ENCODE assay signal across 27 mouse cellular contexts in the genomic region with DNA sequence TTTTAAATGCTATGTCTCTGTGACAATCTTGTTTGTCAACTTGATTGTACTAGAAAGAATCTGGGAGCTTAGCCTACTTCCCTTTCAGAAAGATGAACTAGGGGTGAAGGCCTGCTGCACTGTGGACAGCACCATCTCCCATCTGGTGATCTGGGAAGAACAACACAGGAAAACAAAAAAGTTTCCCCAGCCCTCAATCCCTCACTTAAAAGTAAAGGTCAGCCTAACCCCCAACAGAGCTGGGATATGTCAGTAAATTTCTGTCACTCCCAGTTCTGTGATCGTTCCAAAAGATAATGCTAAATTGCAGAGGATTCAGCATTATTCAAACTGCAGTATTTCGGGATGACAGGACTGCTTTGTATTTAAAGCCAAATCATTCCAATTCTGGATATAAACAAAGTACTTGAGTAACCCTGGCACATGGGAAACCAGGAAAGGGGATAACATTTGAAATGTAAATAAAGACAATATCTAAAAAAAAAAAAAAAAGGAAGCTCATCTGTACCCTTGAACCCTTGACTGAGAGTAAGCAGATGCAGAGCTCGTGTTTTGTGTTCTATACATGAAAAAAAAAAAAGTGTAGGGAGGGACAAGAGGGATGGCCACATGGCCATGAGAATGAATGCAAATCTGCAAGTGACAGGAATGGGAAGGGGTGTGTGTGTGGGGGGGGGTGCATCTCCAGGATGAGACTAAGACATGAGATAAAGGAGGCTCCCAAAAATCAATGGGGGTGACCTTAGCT.
DNase-seq lines count a peak whose midpoint lies in the region; ATAC-seq and TF ChIP-seq lines count a peak whose summit lies in the region.
"Had no signal": no experiment of that assay in that cellular context is flagged by ENCODE, and none has a peak within 500 bp of the region (broad histone marks: within the 10 kb centered on the region; RNA-seq: fewer than 3 reads in every experiment).

No protein-coding gene starts in this region.

- H3K27me3 ChIP-seq in cerebellum, adult 2 months (ENCODE audit: control insufficient read depth, insufficient read depth, low read length): no peaks in the 10 kb centered on the region
- no peaks in the 10 kb centered on the region for H3K27me3 ChIP-seq in liver, embryonic 12.5 days (replicated peaks)
- H3K27me3 ChIP-seq: heart, embryonic 15.5 days; limb, embryonic 13.5 days; midbrain, embryonic 12.5 days; neural tube, embryonic 12.5 days; Patski had no signal

- no peak overlapping the region for H3K9ac ChIP-seq in liver, embryonic 12.5 days
- H3K9ac ChIP-seq: heart, embryonic 15.5 days; limb, embryonic 13.5 days; midbrain, embryonic 12.5 days; neural tube, embryonic 12.5 days had no signal

- no peak for ATAC-seq in liver, embryonic 12.5 days
- ATAC-seq: forebrain, embryonic 16.5 days; hindbrain, embryonic 16.5 days; Patski had no signal

- no peaks in the 10 kb centered on the region for H3K79me2 ChIP-seq in macrophage (ENCODE audit: inconsistent target)

- H3K27ac ChIP-seq in cerebellum, adult 2 months (ENCODE audit: insufficient read depth, low read length): peak overlapping the region; percentile 11; the same call in 1 of the 2 replicates
- peak overlapping the region; percentile 84 for H3K27ac ChIP-seq in liver, embryonic 12.5 days
- peak overlapping the region; percentile 81 for H3K27ac ChIP-seq in bone marrow macrophage, adult 2 months (ENCODE audit: insufficient read depth, low read depth, low read length)
- peak overlapping the region; percentile 72 for H3K27ac ChIP-seq in macrophage
- H3K27ac ChIP-seq: gastrocnemius, adult 2 months; heart, embryonic 15.5 days; left cerebral cortex, adult 2 months; limb, embryonic 13.5 days; midbrain, embryonic 12.5 days; neural tube, embryonic 12.5 days had no signal

- H3K9me3 ChIP-seq in liver, embryonic 12.5 days (replicated peaks): no peaks in the 10 kb centered on the region
- H3K9me3 ChIP-seq: G1E; heart, embryonic 15.5 days; limb, embryonic 13.5 days; midbrain, embryonic 12.5 days; neural tube, embryonic 12.5 days had no signal

- peak overlapping the region; percentile 37 for H3K4me2 ChIP-seq in liver, embryonic 12.5 days
- H3K4me2 ChIP-seq: heart, embryonic 15.5 days; limb, embryonic 13.5 days; midbrain, embryonic 12.5 days; neural tube, embryonic 12.5 days had no signal

- TF ChIP-seq CTCF in cerebellum, adult 2 months (IDR thresholded peaks at IDR 0.05; ENCODE audit: borderline replicate concordance, insufficient read depth, low read depth, low read length): no peak
- no peak for TF ChIP-seq CTCF in bone marrow macrophage, adult 2 months (IDR thresholded peaks at IDR 0.05; ENCODE audit: low read depth, low read length)

- TF ChIP-seq POLR2A in cerebellum, adult 2 months (IDR thresholded peaks at IDR 0.05; ENCODE audit: borderline replicate concordance, insufficient read depth, low read length): no peak
- no peak for TF ChIP-seq POLR2A in bone marrow macrophage, adult 2 months (IDR thresholded peaks at IDR 0.05; ENCODE audit: borderline replicate concordance, low read depth, low read length)

- 28% methylated on average over 3 of the region's 3 CpGs for WGBS in cerebellum, adult 2 months
- WGBS in liver, embryonic 12.5 days (ENCODE audit: insufficient replicate concordance): 56% methylated on average over 3 of the region's 3 CpGs
- WGBS in macrophage (ENCODE audit: missing documents): 89% methylated on average over 3 of the region's 3 CpGs

- no peaks in the 10 kb centered on the region for H3K36me3 ChIP-seq in liver, embryonic 12.5 days
- no peaks in the 10 kb centered on the region for H3K36me3 ChIP-seq in macrophage (ENCODE audit: inconsistent target)
- H3K36me3 ChIP-seq: heart, embryonic 15.5 days; limb, embryonic 13.5 days; midbrain, embryonic 12.5 days; neural tube, embryonic 12.5 days had no signal

- DNase-seq in cerebellum, adult 2 months: peak in 1 of 2 experiments; percentile 45
- DNase-seq in cerebellum, postnatal 36 days: no peak
- DNase-seq in liver: no peak
- no peak for DNase-seq in gastrocnemius, postnatal 10 days
- no peak for DNase-seq in left cerebral cortex, adult 9 months (ENCODE audit: low spot score in 2 of 2)
- DNase-seq: adrenal gland, postnatal 10 days; cerebellum, adult 11 months; cerebellum, postnatal 10 days; kidney, adult 11 months; kidney, postnatal 14 days; right cerebral cortex, adult 18-20 months; right cerebral cortex, postnatal 4 days had no signal

- no peak overlapping the region for H3K4me3 ChIP-seq in cerebellum, adult 2 months (replicated peaks; ENCODE audit: insufficient read depth, low read depth, low read length)
- H3K4me3 ChIP-seq in liver, embryonic 12.5 days: no peak overlapping the region
- no peak overlapping the region for H3K4me3 ChIP-seq in bone marrow macrophage, adult 2 months (ENCODE audit: insufficient read depth, low read length)
- H3K4me3 ChIP-seq in macrophage (ENCODE audit: inconsistent target): no peak overlapping the region
- H3K4me3 ChIP-seq: erythroblast, embryonic 14.5 days; gastrocnemius, adult 2 months; heart, embryonic 15.5 days; left cerebral cortex, adult 2 months; limb, embryonic 13.5 days; midbrain, embryonic 12.5 days; myocyte; neural tube, embryonic 12.5 days had no signal

- peaks cover 34% of the 10 kb centered on the region for H3K4me1 ChIP-seq in cerebellum, adult 2 months (ENCODE audit: control insufficient read depth, insufficient read depth, low read length)
- H3K4me1 ChIP-seq in liver, embryonic 12.5 days: peaks cover 64% of the 10 kb centered on the region
- H3K4me1 ChIP-seq in bone marrow macrophage, adult 2 months (ENCODE audit: control insufficient read depth, insufficient read depth, low read length): peaks cover 30% of the 10 kb centered on the region
- H3K4me1 ChIP-seq: heart, embryonic 15.5 days; neural tube, embryonic 12.5 days had no signal

Comparison
In these comparisons a context has a peak if more than half of its experiments do, and no peak if none do; other contexts are left out.
1. H3K27ac ChIP-seq: peak in every context shown above with its lines; median percentile 84 in liver, embryonic 12.5 days; 81 in bone marrow macrophage, adult 2 months; 72 in macrophage; 11 in cerebellum, adult 2 months.